Mouse (Mus musculus) bone marrow, adult 2 months (tissue): ENCODE measurements around the gene Sppl2a. TPM values are rescaled to one million over a fixed set of nuclear protein-coding genes. Genes with fewer than 3 reads are reported as not detected.
A peak's percentile ranks its signal among the peaks of the same experiment; 100 is the strongest.
"Not testable (repeated sequence)": the region's sequence is repeated elsewhere in the genome, so short reads cannot be mapped to it uniquely, and the experiment has no call there.

Source experiments
- H3K27ac ChIP-seq: fragments of 200-500 bp; 2 replicates; pipeline ENCODE4 v1.5.1; 2012; ENCODE audit warnings: low read depth, mild to moderate bottlenecking, control low read depth, inconsistent platforms, low read length; ENCODE audit not compliant: control insufficient read depth, poor library complexity, insufficient read depth
- H3K4me1 ChIP-seq: fragments of 200-500 bp; 2 replicates; pipeline ENCODE4 v1.6.1; 2011; ENCODE audit warnings: low read length; ENCODE audit not compliant: control insufficient read depth, insufficient read depth
- H3K4me3 ChIP-seq: fragments of 200-500 bp; replicated peaks from 2 replicates; pipeline ENCODE3; 2011; ENCODE audit warnings: mild to moderate bottlenecking, low read depth, low read length, control low read depth; ENCODE audit not compliant: control insufficient read depth
- CTCF ChIP-seq: fragments of 200-500 bp; IDR thresholded peaks from 2 replicates; pipeline ENCODE4 v1.5.1; 2011; ENCODE audit warnings: low read length, control low read depth; ENCODE audit not compliant: control insufficient read depth, insufficient read depth
- POLR2A ChIP-seq: fragments of 200-500 bp; IDR thresholded peaks from 2 replicates; pipeline ENCODE4 v1.6.1; 2011; ENCODE audit warnings: low read depth, mild to moderate bottlenecking, control low read depth, low read length, borderline replicate concordance; ENCODE audit not compliant: control insufficient read depth
- WGBS: fragments of 180-500 bp; shearing (Covaris S2); methylation state at CpG from one replicate; pipeline ENCODE4 v1.1.7; 2018; 5-methylcytosine and 5-hydroxymethylcytosine counted together
- polyA plus RNA-seq: library from polyadenylated mRNA; stranded (reverse); fragments of >200 nt; gene quantifications from 2 replicates; pipeline ENCODE4 v1.2.4, GENCODE M21; 2011; ENCODE audit warnings: low replicate concordance; ENCODE audit not compliant: missing spikeins, insufficient read depth, insufficient read length

Sppl2a gene
- polyA plus RNA-seq, 1 experiment = 17.3 TPM

GRCm38 (mm10) chr2:126885871-126886270, 47.2 kb downstream of the Sppl2a start:
- 62% methylated on average over 2 of the region's 2 CpGs for WGBS

GRCm38 (mm10) chr2:126882711-126883110, 50.3 kb downstream of the Sppl2a start:
- not testable (repeated sequence) for H3K4me3 ChIP-seq, H3K4me1 ChIP-seq, H3K27ac ChIP-seq
- WGBS = 49% methylated on average over 2 of the region's 2 CpGs

More at GRCm38 (mm10) chr2:126885871-126886270, 47.2 kb downstream of the Sppl2a start:
- no peak overlapping the region for H3K4me3 ChIP-seq
- no peak overlapping the region for H3K27ac ChIP-seq
- TF ChIP-seq POLR2A = no peak
- no peak for TF ChIP-seq CTCF
- H3K4me1 ChIP-seq = no peaks in the 10 kb centered on the region

DNA sequence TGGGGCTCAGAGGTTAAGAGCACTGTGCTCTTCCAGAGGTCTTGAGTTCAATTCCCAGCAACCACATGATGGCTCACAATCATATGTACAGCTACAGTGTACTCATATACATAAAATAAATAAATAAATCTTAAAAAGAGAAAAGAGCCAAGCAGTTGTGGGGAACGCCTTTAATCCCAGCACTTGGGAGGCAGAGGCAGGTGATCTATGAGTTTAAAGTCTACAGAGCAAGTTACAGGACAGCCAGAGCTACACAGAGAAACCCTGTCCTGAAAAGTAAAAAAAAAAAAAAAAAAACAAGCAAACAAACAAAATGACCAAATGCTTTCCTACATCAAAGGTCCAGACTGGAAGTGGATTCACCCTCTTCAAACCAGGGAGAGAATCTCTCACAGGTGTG, 55.0 kb downstream of the Sppl2a start:
- Histone ChIP-seq H3K27ac (no peak overlapping the region), H3K4me3 (no peak overlapping the region), H3K4me1 (no peaks in the 10 kb centered on the region)
- WGBS = 88% methylated on average over 1 of the region's 1 CpGs
- TF ChIP-seq POLR2A (no peak), CTCF (no peak)

DNA sequence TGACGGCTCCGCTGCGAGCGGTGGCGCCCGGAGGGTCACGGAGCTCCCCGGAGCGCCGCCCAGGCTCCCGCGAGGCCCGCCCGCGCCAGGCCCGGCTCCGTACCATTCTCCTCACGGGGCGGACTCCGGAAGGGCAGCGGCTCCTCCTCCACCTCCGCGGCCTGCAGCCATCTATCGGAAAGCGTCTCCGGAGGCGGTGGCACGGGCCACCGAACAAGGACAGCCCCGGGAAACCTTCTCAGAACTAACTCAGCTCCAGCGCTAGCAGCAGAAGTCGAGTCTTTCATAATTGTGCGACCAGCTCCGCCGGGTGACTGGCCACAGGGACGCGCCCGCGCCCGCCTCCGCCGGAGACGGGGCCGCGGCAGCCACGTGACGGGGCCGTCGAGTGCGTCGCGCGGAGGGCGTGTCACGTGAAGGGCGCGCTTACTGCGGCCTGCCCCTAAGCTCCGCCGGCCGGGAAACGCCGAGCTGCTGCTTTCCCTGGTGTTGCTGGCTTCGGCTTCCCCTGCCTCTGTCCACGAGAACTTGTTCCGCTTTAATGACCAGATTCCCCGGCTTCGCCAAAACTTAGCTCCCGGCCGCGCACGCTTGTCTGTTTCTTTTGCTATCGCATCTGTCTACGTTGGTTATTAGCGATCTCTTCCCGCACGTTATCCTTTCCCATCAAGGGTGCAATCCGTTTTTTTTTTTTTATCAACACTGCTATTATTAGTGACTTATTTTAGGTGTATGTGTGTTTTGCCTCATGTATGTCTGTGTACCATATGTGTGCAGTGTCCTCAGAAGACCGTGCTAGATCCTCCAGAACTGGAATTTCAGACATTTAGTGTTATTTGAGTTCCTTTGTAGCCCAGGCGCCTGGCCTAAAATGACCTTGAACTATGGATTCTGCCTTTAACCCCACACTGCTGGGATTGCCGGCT, 56.9 kb downstream of the Sppl2a start, which contains the start of gene Trpm7:
Gene Trpm7, minus strand, starts transcription at position 360 of the 926 bp plus-strand sequence.
- peak within 1 kb of the TSS; percentile 90 for H3K4me3 ChIP-seq
- TF ChIP-seq POLR2A = peak; percentile 91; the same call in 1 of the 2 replicates
- no peak for TF ChIP-seq CTCF
- peak within 1 kb of the TSS; percentile 99 for H3K27ac ChIP-seq
- H3K4me1 ChIP-seq = no peaks in the 10 kb centered on the region
- WGBS = 2% methylated on average over 81 of the region's 81 CpGs

GRCm38 (mm10) chr2:126875516-126875835, 57.6 kb downstream of the Sppl2a start:
- H3K4me1 ChIP-seq = no peaks in the 10 kb centered on the region
- TF ChIP-seq POLR2A (no peak), CTCF (no peak)
- H3K27ac ChIP-seq = peak overlapping the region; percentile 99
- under 1% methylated on average over 18 of the region's 18 CpGs for WGBS
- peak overlapping the region; percentile 90 for H3K4me3 ChIP-seq

- WGBS = 20% methylated on average over 13 of the region's 13 CpGs
- Histone ChIP-seq H3K4me3 (peak overlapping the region; percentile 90), H3K4me1 (no peaks in the 10 kb centered on the region), H3K27ac (peak overlapping the region; percentile 99)
- TF ChIP-seq POLR2A (no peak), CTCF (no peak)
These were observed 58.1 kb downstream of the Sppl2a start for GRCm38 (mm10) chr2:126874809-126875515.

- WGBS = 71% methylated on average over 1 of the region's 1 CpGs
- H3K4me1 ChIP-seq = no peaks in the 10 kb centered on the region
- TF ChIP-seq CTCF (no peak), POLR2A (no peak)
- H3K27ac ChIP-seq = no peak overlapping the region
- no peak overlapping the region for H3K4me3 ChIP-seq
These were observed 66.7 kb downstream of the Sppl2a start for GRCm38 (mm10) chr2:126866301-126866700.

GRCm38 (mm10) chr2:126865501-126866199, 67.4 kb downstream of the Sppl2a start:
- Histone ChIP-seq H3K4me1 (no peaks in the 10 kb centered on the region), H3K27ac (no peak overlapping the region), H3K4me3 (no peak overlapping the region)
- WGBS = 93% methylated on average over 10 of the region's 10 CpGs
- TF ChIP-seq POLR2A (no peak), CTCF (no peak)
